Mouse (Mus musculus) MEL (cell line): Measurements from ENCODE around the gene Jarid2.

Source experiments
- CHD1 ChIP-seq: IDR thresholded peaks from 2 replicates; pipeline ENCODE4 v1.6.1; 2012; ENCODE audit warnings: low read depth, mild to moderate bottlenecking, inconsistent platforms, low read length, improper control_type of control experiment
- CTCF ChIP-seq, 3 experiments: IDR thresholded peaks in 2 of 3; conservative IDR thresholded peaks in 1 of 3; 2 replicates each; pipeline ENCODE4 v1.5.1; 2011 to 2012; ENCODE audit warnings: low read length in 3 of 3, low read depth in 2 of 3, mild to moderate bottlenecking in 2 of 3, improper control_type of control experiment in 1 of 3, inconsistent platforms in 1 of 3, mixed read lengths in 1 of 3, moderate library complexity in 1 of 3; ENCODE audit not compliant: control insufficient read depth in 1 of 3, insufficient read depth in 1 of 3, poor library complexity in 1 of 3, severe bottlenecking in 1 of 3
- ELF1 ChIP-seq: IDR thresholded peaks from 2 replicates; pipeline ENCODE4 v1.6.1; 2014; ENCODE audit warnings: low read depth, mild to moderate bottlenecking, inconsistent platforms, low read length, improper control_type of control experiment, moderate library complexity
- GATA1 ChIP-seq: IDR thresholded peaks from 2 replicates; pipeline ENCODE4 v1.6.1; 2011; ENCODE audit warnings: low read depth, low read length, improper control_type of control experiment
- KAT2A ChIP-seq: conservative IDR thresholded peaks from 2 replicates; pipeline ENCODE4 v1.6.1; 2012; ENCODE audit warnings: low read depth, low read length, improper control_type of control experiment, inconsistent platforms
- MAX ChIP-seq: IDR thresholded peaks from 2 replicates; pipeline ENCODE4 v1.6.1; 2011; ENCODE audit warnings: low read length, improper control_type of control experiment
- POLR2A ChIP-seq, 2 experiments: IDR thresholded peaks; 2 replicates each; pipeline ENCODE4 v1.6.1; 2011 to 2012; ENCODE audit warnings: low read length in 2 of 2, mild to moderate bottlenecking in 2 of 2, control low read depth in 1 of 2, improper control_type of control experiment in 1 of 2, low read depth in 1 of 2, moderate library complexity in 1 of 2; ENCODE audit not compliant: control insufficient read depth in 1 of 2, insufficient read depth in 1 of 2, poor library complexity in 1 of 2
- POLR2AphosphoS2 ChIP-seq: IDR thresholded peaks from 2 replicates; pipeline ENCODE4 v1.6.1; 2011; ENCODE audit warnings: low read length, improper control_type of control experiment
- RCOR1 ChIP-seq: IDR thresholded peaks from 2 replicates; pipeline ENCODE4 v1.6.1; 2012; ENCODE audit warnings: low read depth, mild to moderate bottlenecking, inconsistent platforms, low read length, improper control_type of control experiment
- ZC3H11A ChIP-seq: IDR thresholded peaks from 2 replicates; pipeline ENCODE4 v1.6.1; 2012; ENCODE audit warnings: low read depth, mild to moderate bottlenecking, inconsistent platforms, low read length, improper control_type of control experiment
- ZKSCAN1 ChIP-seq: IDR thresholded peaks from 2 replicates; pipeline ENCODE4 v1.6.1; 2012; ENCODE audit warnings: low read depth, mild to moderate bottlenecking, inconsistent platforms, low read length, improper control_type of control experiment, moderate library complexity
- ZMIZ1 ChIP-seq: IDR thresholded peaks from 2 replicates; pipeline ENCODE4 v1.6.1; 2012; ENCODE audit warnings: low read depth, mild to moderate bottlenecking, inconsistent platforms, low read length, improper control_type of control experiment, moderate library complexity

DNA sequence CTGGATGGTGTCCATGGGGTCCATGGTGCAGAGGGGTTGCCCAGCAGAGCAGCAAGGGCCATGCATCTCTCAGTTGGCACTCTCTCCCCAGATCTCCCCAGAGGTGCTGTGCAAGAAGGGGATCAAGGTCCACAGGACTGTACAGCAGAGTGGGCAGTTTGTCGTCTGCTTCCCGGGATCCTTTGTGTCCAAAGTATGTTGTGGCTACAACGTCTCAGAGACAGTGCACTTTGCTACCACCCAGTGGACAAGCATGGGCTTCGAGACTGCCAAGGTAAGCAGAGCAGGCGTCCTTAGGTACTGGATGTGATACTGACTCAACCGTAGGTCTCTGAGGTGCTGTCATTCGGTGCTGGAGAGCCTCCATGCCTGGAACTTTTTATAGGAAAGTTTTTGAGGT lies 184.3 kb downstream of the Jarid2 start:
- TF ChIP-seq POLR2A (IDR thresholded peaks at IDR 0.05; ENCODE audit: control insufficient read depth in 1 of 2, insufficient read depth in 1 of 2, low read depth in 1 of 2, low read length in 2 of 2, poor library complexity in 1 of 2): no peak
- no peak for TF ChIP-seq MAX
- peak in 2 of 3 experiments; percentile 4 to 17; a peak in 2 of 6 replicates for TF ChIP-seq CTCF (IDR thresholded peaks at IDR 0.05 in 2 of 3, conservative IDR thresholded peaks at IDR 0.05 in 1 of 3; ENCODE audit: control insufficient read depth in 1 of 3, insufficient read depth in 1 of 3, low read depth in 2 of 3, low read length in 3 of 3, poor library complexity in 1 of 3, severe bottlenecking in 1 of 3)
- no peak for TF ChIP-seq CHD1
- TF ChIP-seq ZC3H11A: no peak
- TF ChIP-seq RCOR1: no peak
- TF ChIP-seq GATA1: no peak
- no peak for TF ChIP-seq KAT2A
- TF ChIP-seq ZMIZ1: no peak
- no peak for TF ChIP-seq ZKSCAN1
- TF ChIP-seq POLR2AphosphoS2: no peak
- no peak for TF ChIP-seq ELF1
